Mouse (Mus musculus) MEL (cell line): ENCODE measurements at regions not wholly inside any gene's neighbourhood (a gene's known extent, or its start where the extent isn't known, plus 50 kb on each side); places are given as distances from the start of the nearest gene placed in this dataset.

Experiments
- DNase-seq: peaks from one replicate; pipeline ENCODE4 v3.0.0; 2011; ENCODE audit warnings: low read depth, low spot score
- H3K27ac ChIP-seq: 2 replicates; pipeline ENCODE4 v1.5.1; 2012; ENCODE audit warnings: low read depth, mild to moderate bottlenecking, control low read depth, low read length, moderate library complexity; ENCODE audit not compliant: control insufficient read depth
- H3K27me3 ChIP-seq, 2 experiments: fragments of 150-350 bp in 1 of 2; sonication (generic) in 1 of 2; 2 replicates each; pipeline ENCODE4 v1.6.1; 2012; ENCODE audit warnings: low read length in 2 of 2, mild to moderate bottlenecking in 2 of 2, improper control_type of control experiment in 1 of 2, moderate library complexity in 1 of 2; ENCODE audit not compliant: insufficient read depth in 2 of 2, control insufficient read depth in 1 of 2
- H3K36me3 ChIP-seq, 2 experiments: 2 replicates each; pipeline ENCODE4 v1.6.1; 2012 to 2014; ENCODE audit warnings: low read length in 2 of 2, improper control_type of control experiment in 1 of 2, inconsistent platforms in 1 of 2, mild to moderate bottlenecking in 1 of 2; ENCODE audit not compliant: insufficient read depth in 2 of 2, control insufficient read depth in 1 of 2
- H3K4me1 ChIP-seq, 2 experiments: fragments of 150-350 bp in 1 of 2; sonication (generic) in 1 of 2; 2 replicates each; pipeline ENCODE4 v1.6.1; 2012; ENCODE audit warnings: low read length in 2 of 2, improper control_type of control experiment in 1 of 2, mild to moderate bottlenecking in 1 of 2; ENCODE audit not compliant: insufficient read depth in 2 of 2, control insufficient read depth in 1 of 2
- H3K4me3 ChIP-seq, 2 experiments: fragments of 150-350 bp in 1 of 2; sonication (generic) in 1 of 2; 2 replicates each; pipeline ENCODE4 v1.5.1; 2012; ENCODE audit warnings: low read depth in 2 of 2, low read length in 2 of 2, mild to moderate bottlenecking in 2 of 2, moderate library complexity in 2 of 2, control low read depth in 1 of 2, improper control_type of control experiment in 1 of 2; ENCODE audit not compliant: control insufficient read depth in 1 of 2, insufficient read depth in 1 of 2
- H3K79me2 ChIP-seq: 2 replicates; pipeline ENCODE4 v1.6.1; 2012; ENCODE audit warnings: mild to moderate bottlenecking, low read length, moderate library complexity; ENCODE audit not compliant: control insufficient read depth, poor library complexity, insufficient read depth
- H3K9ac ChIP-seq: 2 replicates; pipeline ENCODE4 v1.6.1; 2012; ENCODE audit warnings: low read depth, mild to moderate bottlenecking, control low read depth, low read length, moderate library complexity; ENCODE audit not compliant: control insufficient read depth, poor library complexity, severe bottlenecking
- H3K9me3 ChIP-seq: fragments of 150-350 bp; sonication (generic); replicated peaks from 2 replicates; pipeline ENCODE4 v1.6.1; 2012; ENCODE audit warnings: mild to moderate bottlenecking, low read length, improper control_type of control experiment, moderate library complexity; ENCODE audit not compliant: insufficient read depth
- BHLHE40 ChIP-seq: IDR thresholded peaks from 2 replicates; pipeline ENCODE4 v1.6.1; 2012; ENCODE audit warnings: low read depth, mild to moderate bottlenecking, inconsistent platforms, low read length, improper control_type of control experiment, borderline replicate concordance
- CHD1 ChIP-seq: IDR thresholded peaks from 2 replicates; pipeline ENCODE4 v1.6.1; 2012; ENCODE audit warnings: low read depth, mild to moderate bottlenecking, inconsistent platforms, low read length, improper control_type of control experiment
- CHD2 ChIP-seq: IDR thresholded peaks from 2 replicates; pipeline ENCODE4 v1.6.1; 2011; ENCODE audit warnings: low read length, improper control_type of control experiment
- ETS1 ChIP-seq: IDR thresholded peaks from 2 replicates; pipeline ENCODE4 v1.6.1; 2012; ENCODE audit warnings: low read depth, mild to moderate bottlenecking, inconsistent platforms, low read length, improper control_type of control experiment, moderate library complexity
- JUND ChIP-seq: IDR thresholded peaks from 2 replicates; pipeline ENCODE4 v1.6.1; 2011; ENCODE audit warnings: low read depth, mild to moderate bottlenecking, improper control_type of control experiment, low read length
- MAFK ChIP-seq: IDR thresholded peaks from 2 replicates; pipeline ENCODE4 v1.6.1; 2011; ENCODE audit warnings: low read depth, mild to moderate bottlenecking, low read length, improper control_type of control experiment, borderline replicate concordance
- MXI1 ChIP-seq: IDR thresholded peaks from 2 replicates; pipeline ENCODE4 v1.6.1; 2011; ENCODE audit warnings: mild to moderate bottlenecking, low read depth, low read length, improper control_type of control experiment
- MYB ChIP-seq: IDR thresholded peaks from 2 replicates; pipeline ENCODE4 v1.6.1; 2011; ENCODE audit warnings: mild to moderate bottlenecking, low read depth, low read length, improper control_type of control experiment
- MYC ChIP-seq: IDR thresholded peaks from 2 replicates; pipeline ENCODE4 v1.6.1; 2011; ENCODE audit warnings: low read depth, mild to moderate bottlenecking, low read length, improper control_type of control experiment, moderate library complexity
- POLR2A ChIP-seq, 2 experiments: IDR thresholded peaks; 2 replicates each; pipeline ENCODE4 v1.6.1; 2011 to 2012; ENCODE audit warnings: low read length in 2 of 2, mild to moderate bottlenecking in 2 of 2, control low read depth in 1 of 2, improper control_type of control experiment in 1 of 2, low read depth in 1 of 2, moderate library complexity in 1 of 2; ENCODE audit not compliant: control insufficient read depth in 1 of 2, insufficient read depth in 1 of 2, poor library complexity in 1 of 2
- POLR2AphosphoS2 ChIP-seq: IDR thresholded peaks from 2 replicates; pipeline ENCODE4 v1.6.1; 2011; ENCODE audit warnings: low read length, improper control_type of control experiment
- POLR2AphosphoS5 ChIP-seq: IDR thresholded peaks from 2 replicates; pipeline ENCODE4 v1.6.1; 2012; ENCODE audit warnings: low read depth, borderline replicate concordance, mild to moderate bottlenecking, inconsistent platforms, low read length, moderate library complexity, mixed read lengths
- RAD21 ChIP-seq: IDR thresholded peaks from 2 replicates; pipeline ENCODE4 v1.6.1; 2011; ENCODE audit warnings: mild to moderate bottlenecking, low read depth, low read length, improper control_type of control experiment
- SMC3 ChIP-seq: IDR thresholded peaks from 2 replicates; pipeline ENCODE4 v1.6.1; 2011; ENCODE audit warnings: low read depth, low read length, improper control_type of control experiment
- TAL1 ChIP-seq: IDR thresholded peaks from 2 replicates; pipeline ENCODE4 v1.6.1; 2012; ENCODE audit warnings: mild to moderate bottlenecking, inconsistent platforms, low read length, moderate library complexity, mixed read lengths
- TBP ChIP-seq: IDR thresholded peaks from 2 replicates; pipeline ENCODE4 v1.8.0; 2011; ENCODE audit warnings: low read depth, low read length, improper control_type of control experiment
- UBTF ChIP-seq: IDR thresholded peaks from 2 replicates; pipeline ENCODE4 v1.6.1; 2012; ENCODE audit warnings: low read depth, mild to moderate bottlenecking, inconsistent platforms, low read length, improper control_type of control experiment, moderate library complexity, borderline replicate concordance; ENCODE audit not compliant: insufficient read depth
- USF1 ChIP-seq: IDR thresholded peaks from 2 replicates; pipeline ENCODE4 v1.6.1; 2014; ENCODE audit warnings: low read depth, mild to moderate bottlenecking, inconsistent platforms, low read length, improper control_type of control experiment, moderate library complexity
- USF2 ChIP-seq, 2 experiments: IDR thresholded peaks; 2 replicates each; pipeline ENCODE4 v1.6.1; 2011 to 2012; ENCODE audit warnings: improper control_type of control experiment in 2 of 2, low read length in 2 of 2, borderline replicate concordance in 1 of 2, inconsistent platforms in 1 of 2, low read depth in 1 of 2, mild to moderate bottlenecking in 1 of 2; ENCODE audit not compliant: insufficient read depth in 1 of 2
- ZMIZ1 ChIP-seq: IDR thresholded peaks from 2 replicates; pipeline ENCODE4 v1.6.1; 2012; ENCODE audit warnings: low read depth, mild to moderate bottlenecking, inconsistent platforms, low read length, improper control_type of control experiment, moderate library complexity

- H3K9ac ChIP-seq = no peak overlapping the region
- H3K36me3 ChIP-seq = no peaks in the 10 kb centered on the region
- H3K9me3 ChIP-seq = no peaks in the 10 kb centered on the region
- H3K79me2 ChIP-seq = no peaks in the 10 kb centered on the region
- no peak overlapping the region for H3K4me3 ChIP-seq
- no peaks in the 10 kb centered on the region for H3K27me3 ChIP-seq
- TF ChIP-seq USF1 (no peak), MAFK (no peak)
- TF ChIP-seq, all 39 proteins: peak for 0
- DNase-seq = no peak
- H3K27ac ChIP-seq = no peak overlapping the region
- H3K4me1 ChIP-seq = no peaks in the 10 kb centered on the region
Measured at GRCm38 (mm10) chr4:100624656-100625055, 146.0 kb downstream of the Ube2u start.

GRCm38 (mm10) chr4:100626551-100626950, 147.9 kb downstream of the Ube2u start:
- no peaks in the 10 kb centered on the region for H3K27me3 ChIP-seq
- TF ChIP-seq POLR2AphosphoS5 = no peak
- TF ChIP-seq CHD2 = no peak
- TF ChIP-seq JUND = no peak
- no peak for TF ChIP-seq TBP
- H3K27ac ChIP-seq = no peak overlapping the region
- H3K36me3 ChIP-seq = no peaks in the 10 kb centered on the region
- no peak for DNase-seq
- no peak overlapping the region for H3K4me3 ChIP-seq
- H3K79me2 ChIP-seq = no peaks in the 10 kb centered on the region
- no peak overlapping the region for H3K9ac ChIP-seq
- no peaks in the 10 kb centered on the region for H3K9me3 ChIP-seq
- no peaks in the 10 kb centered on the region for H3K4me1 ChIP-seq

GRCm38 (mm10) chr4:100634388-100634787, 142.1 kb upstream of the Cachd1 start:
- H3K9me3 ChIP-seq = no peaks in the 10 kb centered on the region
- H3K4me3 ChIP-seq = no peak overlapping the region

More at GRCm38 (mm10) chr4:100634388-100634787, 142.1 kb upstream of the Cachd1 start:
- no peaks in the 10 kb centered on the region for H3K27me3 ChIP-seq
- H3K36me3 ChIP-seq = no peaks in the 10 kb centered on the region
- H3K79me2 ChIP-seq = no peaks in the 10 kb centered on the region
- TF ChIP-seq RAD21 = no peak
- TF ChIP-seq JUND = no peak
- no peak for TF ChIP-seq ETS1
- no peak for TF ChIP-seq TBP
- TF ChIP-seq MYB = no peak
- TF ChIP-seq ZMIZ1 = no peak
- TF ChIP-seq MYC = no peak
- no peak for TF ChIP-seq POLR2A (IDR thresholded peaks at IDR 0.05; ENCODE audit: control insufficient read depth in 1 of 2, insufficient read depth in 1 of 2, low read depth in 1 of 2, low read length in 2 of 2, poor library complexity in 1 of 2)
- TF ChIP-seq POLR2AphosphoS2 = no peak
- TF ChIP-seq TAL1 = no peak
- TF ChIP-seq MAFK = no peak
- no peak for TF ChIP-seq CHD1
- TF ChIP-seq UBTF = no peak
- no peak for TF ChIP-seq USF2 (IDR thresholded peaks at IDR 0.05; ENCODE audit: borderline replicate concordance in 1 of 2, insufficient read depth in 1 of 2, low read depth in 1 of 2, low read length in 2 of 2)
- TF ChIP-seq MXI1 = no peak
- TF ChIP-seq SMC3 = no peak
- no peak for TF ChIP-seq BHLHE40
- DNase-seq = no peak
- no peaks in the 10 kb centered on the region for H3K4me1 ChIP-seq
- no peak overlapping the region for H3K9ac ChIP-seq
- no peak overlapping the region for H3K27ac ChIP-seq
